Mouse (Mus musculus) forebrain, embryonic 16.5 days (tissue): Measurements from ENCODE around the gene Eya3. TPM values are rescaled to one million over a fixed set of nuclear protein-coding genes. Genes with fewer than 3 reads are reported as not detected.
A peak's percentile ranks its signal among the peaks of the same experiment; 100 is the strongest.

Source experiments
- ATAC-seq: fragments of 200-750 bp; cut with Nextera tagmentation; 2 replicates; pipeline ENCODE4 v1.8.0; 2017; ENCODE audit warnings: mild to moderate bottlenecking, moderate library complexity
- H3K27ac ChIP-seq: fragments of 300-500 bp; sonication (generic); 2 replicates; pipeline ENCODE4 v1.5.1; 2014; ENCODE audit warnings: low read length, control low read depth
- H3K27me3 ChIP-seq: fragments of 300-500 bp; sonication (generic); replicated peaks from 2 replicates; pipeline ENCODE4 v1.6.1; 2014; ENCODE audit warnings: low read length; ENCODE audit not compliant: control insufficient read depth, insufficient read depth
- H3K36me3 ChIP-seq: fragments of 300-500 bp; sonication (generic); 2 replicates; pipeline ENCODE4 v1.6.1; 2014; ENCODE audit not compliant: control insufficient read depth, insufficient read depth
- H3K4me1 ChIP-seq: fragments of 300-500 bp; sonication (generic); replicated peaks from 2 replicates; pipeline ENCODE4 v1.6.1; 2014; ENCODE audit warnings: low read length; ENCODE audit not compliant: control insufficient read depth, insufficient read depth
- H3K4me2 ChIP-seq: fragments of 300-500 bp; sonication (generic); 2 replicates; pipeline ENCODE4 v1.6.1; 2014; ENCODE audit warnings: mild to moderate bottlenecking, low read length, control low read depth
- H3K4me3 ChIP-seq: fragments of 300-500 bp; sonication (generic); replicated peaks from 2 replicates; pipeline ENCODE4 v1.5.1; 2014; ENCODE audit warnings: mild to moderate bottlenecking, low read length, control low read depth
- H3K9ac ChIP-seq: fragments of 300-500 bp; sonication (generic); replicated peaks from 2 replicates; pipeline ENCODE4 v1.6.1; 2014; ENCODE audit warnings: low read depth, low read length, control low read depth
- H3K9me3 ChIP-seq: fragments of 300-500 bp; sonication (generic); 2 replicates; pipeline ENCODE4 v1.6.1; 2016; ENCODE audit warnings: low read length; ENCODE audit not compliant: control insufficient read depth
- WGBS: fragments of 180-500 bp; shearing (Covaris S2); extraction: QIAGEN DNeasy Blood & Tissue Kit; methylation state at CpG from one replicate; pipeline ENCODE4 v1.1.7; 2014; 5-methylcytosine and 5-hydroxymethylcytosine counted together
- polyA plus RNA-seq: library from polyadenylated mRNA; unstranded; fragments of >200 nt; fragmentation: Nextera tagmentation; extraction: Ambion mirVana; gene quantifications from 2 replicates; pipeline ENCODE4 v1.2.1, GENCODE M21; 2015

Gene Eya3
- polyA plus RNA-seq, 1 experiment from 2014 or later, result 17.6 TPM

GRCm38 (mm10) chr4:132746911-132747517 lies 108.2 kb downstream of the Eya3 start:
- Histone ChIP-seq H3K27ac (no peak overlapping the region), H3K9me3 (no peaks in the 10 kb centered on the region), H3K4me1 (peaks cover 9% of the 10 kb centered on the region), H3K27me3 (no peaks in the 10 kb centered on the region), H3K4me2 (no peak overlapping the region), H3K9ac (no peak overlapping the region), H3K36me3 (no peaks in the 10 kb centered on the region), H3K4me3 (no peak overlapping the region)
- no peak for ATAC-seq
- WGBS, result 87% methylated on average over 9 of the region's 9 CpGs

- no peaks in the 10 kb centered on the region for H3K36me3 ChIP-seq
- H3K4me1 ChIP-seq, result peaks cover 9% of the 10 kb centered on the region
- no peaks in the 10 kb centered on the region for H3K9me3 ChIP-seq
- H3K27me3 ChIP-seq, result no peaks in the 10 kb centered on the region
- no peak overlapping the region for H3K9ac ChIP-seq
- no peak overlapping the region for H3K27ac ChIP-seq
- WGBS, result 79% methylated on average over 9 of the region's 9 CpGs
- ATAC-seq, result no peak
- H3K4me2 ChIP-seq, result no peak overlapping the region
- H3K4me3 ChIP-seq, result no peak overlapping the region
Measured at GRCm38 (mm10) chr4:132747664-132748259, 109.0 kb downstream of the Eya3 start.

- Histone ChIP-seq H3K9ac (no peak overlapping the region), H3K9me3 (no peaks in the 10 kb centered on the region), H3K27me3 (no peaks in the 10 kb centered on the region), H3K36me3 (no peaks in the 10 kb centered on the region), H3K4me1 (peaks cover 8% of the 10 kb centered on the region), H3K4me2 (no peak overlapping the region), H3K4me3 (no peak overlapping the region), H3K27ac (no peak overlapping the region)
- no peak for ATAC-seq
- 94% methylated on average over 4 of the region's 4 CpGs for WGBS
Measured at GRCm38 (mm10) chr4:132748778-132749177, 110.0 kb downstream of the Eya3 start.

- WGBS, result 77% methylated on average over 6 of the region's 6 CpGs
- Histone ChIP-seq H3K4me1 (peaks cover 2% of the 10 kb centered on the region; the same call in 1 of the 2 replicates), H3K27ac (no peak overlapping the region), H3K27me3 (no peaks in the 10 kb centered on the region), H3K4me3 (no peak overlapping the region), H3K9me3 (no peaks in the 10 kb centered on the region), H3K4me2 (no peak overlapping the region), H3K9ac (no peak overlapping the region), H3K36me3 (no peaks in the 10 kb centered on the region)
- no peak for ATAC-seq
Measured at GRCm38 (mm10) chr4:132749258-132749982, 110.6 kb downstream of the Eya3 start.

GRCm38 (mm10) chr4:132752992-132753391 lies 114.2 kb downstream of the Eya3 start:
- Histone ChIP-seq H3K4me2 (no peak overlapping the region), H3K4me3 (no peak overlapping the region), H3K4me1 (peaks cover 4% of the 10 kb centered on the region), H3K27me3 (no peaks in the 10 kb centered on the region; the same call in 1 of the 2 replicates), H3K27ac (no peak overlapping the region), H3K9me3 (no peaks in the 10 kb centered on the region), H3K9ac (no peak overlapping the region), H3K36me3 (no peaks in the 10 kb centered on the region)
- 77% methylated on average over 6 of the region's 6 CpGs for WGBS
- no peak for ATAC-seq

GRCm38 (mm10) chr4:132756974-132757373 lies 118.2 kb downstream of the Eya3 start, which contains the start of gene Smpdl3b:
Smpdl3b (minus strand) TSS chr4:132757252.
- Histone ChIP-seq H3K27ac (no peak within 1 kb of the TSS), H3K4me3 (peak within 1 kb of the TSS; percentile 43), H3K4me1 (peaks cover 4% of the 10 kb centered on the region), H3K9me3 (no peaks in the 10 kb centered on the region), H3K4me2 (peak within 1 kb of the TSS; percentile 80), H3K9ac (peak within 1 kb of the TSS; percentile 46), H3K27me3 (no peaks in the 10 kb centered on the region; the same call in 1 of the 2 replicates), H3K36me3 (no peaks in the 10 kb centered on the region)
- WGBS, result under 1% methylated on average over 22 of the region's 22 CpGs
- ATAC-seq, result peak; percentile 90

- H3K36me3 ChIP-seq, result no peaks in the 10 kb centered on the region
- H3K9me3 ChIP-seq, result no peaks in the 10 kb centered on the region
- no peak for ATAC-seq
- no peak overlapping the region for H3K4me2 ChIP-seq
- H3K4me3 ChIP-seq, result no peak overlapping the region
- peaks cover 4% of the 10 kb centered on the region for H3K4me1 ChIP-seq
- 85% methylated on average over 7 of the region's 7 CpGs for WGBS
- no peak overlapping the region for H3K9ac ChIP-seq
- H3K27ac ChIP-seq, result no peak overlapping the region
- H3K27me3 ChIP-seq, result no peaks in the 10 kb centered on the region; the same call in 1 of the 2 replicates
Measured at GRCm38 (mm10) chr4:132757633-132758351, 119.0 kb downstream of the Eya3 start.

- Histone ChIP-seq H3K27ac (no peak overlapping the region), H3K9me3 (no peaks in the 10 kb centered on the region), H3K4me3 (no peak overlapping the region), H3K9ac (no peak overlapping the region), H3K4me2 (no peak overlapping the region), H3K4me1 (peaks cover 4% of the 10 kb centered on the region), H3K36me3 (no peaks in the 10 kb centered on the region), H3K27me3 (no peaks in the 10 kb centered on the region; the same call in 1 of the 2 replicates)
- WGBS, result 70% methylated on average over 3 of the region's 3 CpGs
- no peak for ATAC-seq
Measured at GRCm38 (mm10) chr4:132760296-132760695, 121.5 kb downstream of the Eya3 start.

- Histone ChIP-seq H3K4me1 (no peaks in the 10 kb centered on the region), H3K27me3 (no peaks in the 10 kb centered on the region; the same call in 1 of the 2 replicates), H3K4me2 (no peak overlapping the region), H3K27ac (no peak overlapping the region), H3K4me3 (no peak overlapping the region), H3K9me3 (no peaks in the 10 kb centered on the region), H3K9ac (no peak overlapping the region), H3K36me3 (no peaks in the 10 kb centered on the region)
- ATAC-seq, result no peak
- 76% methylated on average over 6 of the region's 6 CpGs for WGBS
Measured at GRCm38 (mm10) chr4:132762602-132763001, 123.8 kb downstream of the Eya3 start.
